Mouse (Mus musculus) C2C12 (cell line): Measurements from ENCODE around the gene Tmem245.

Experiments used
- CEBPB ChIP-seq: IDR thresholded peaks from one replicate; pipeline ENCODE4 v1.6.1; 2011; ENCODE audit warnings: low read depth, mild to moderate bottlenecking, control low read depth, moderate library complexity
- CTCF ChIP-seq: IDR thresholded peaks from one replicate; pipeline ENCODE4 v1.5.1; 2011; ENCODE audit not compliant: control insufficient read depth, insufficient read depth, insufficient read length
- FOSL1 ChIP-seq: IDR thresholded peaks from one replicate; pipeline ENCODE4 v1.8.0; 2011; ENCODE audit warnings: mild to moderate bottlenecking, low read length; ENCODE audit not compliant: poor library complexity, insufficient read depth, severe bottlenecking
- MYOD1 ChIP-seq: IDR thresholded peaks from one replicate; pipeline ENCODE4 v1.6.1; 2011; ENCODE audit warnings: low read depth; ENCODE audit not compliant: control insufficient read depth, insufficient read length
- USF1 ChIP-seq: IDR thresholded peaks from one replicate; pipeline ENCODE4 v1.6.1; 2011; ENCODE audit warnings: low read depth, mild to moderate bottlenecking, control low read depth, moderate library complexity

DNA sequence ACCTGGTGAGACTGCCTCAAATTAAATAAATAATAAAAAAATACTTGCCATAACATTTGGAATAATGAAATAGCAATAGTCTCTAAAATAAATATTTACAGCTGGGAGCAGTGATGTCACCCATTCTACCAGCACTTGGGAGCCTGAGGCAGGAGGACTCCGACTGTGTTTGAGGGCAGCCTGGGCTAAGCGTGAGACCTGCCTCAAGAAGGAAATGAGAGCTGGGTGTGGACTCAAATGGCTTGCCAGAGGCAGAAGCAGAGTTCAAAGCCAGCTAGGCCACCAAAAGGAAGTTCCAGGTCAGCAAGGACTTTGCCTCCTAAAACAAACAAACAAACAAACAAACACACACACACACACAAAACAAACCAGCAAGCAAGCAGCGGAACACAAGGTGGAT lies 99.8 kb downstream of the Tmem245 start:
- no peak for TF ChIP-seq CTCF
- TF ChIP-seq USF1 = no peak
- TF ChIP-seq FOSL1 = no peak
- TF ChIP-seq CEBPB = no peak
- no peak for TF ChIP-seq MYOD1
